8 mouse cellular contexts compared by ENCODE assay signal in genomic region chr19:46587823-46588508, GRCm38 (mm10). TPM values are rescaled to one million over a fixed set of nuclear protein-coding genes. Genes with fewer than 3 reads are reported as not detected.
DNase-seq lines count a peak whose midpoint lies in the region; ATAC-seq lines count a peak whose summit lies in the region.

No protein-coding gene starts in this region.

- H3K27ac ChIP-seq in forebrain, embryonic 15.5 days (replicated peaks), result no peak overlapping the region

- ATAC-seq in cerebellum, adult (ENCODE audit: insufficient number of reproducible peaks, low FRiP score, low TSS enrichment), result peak; percentile 76
- peak; percentile 57 for ATAC-seq in forebrain, embryonic 15.5 days (replicated peaks)
- peak; percentile 59 to 88; a peak in 3 of 4 replicates for ATAC-seq in hematopoietic stem cell, adult 5-6 weeks (replicated peaks in 1 of 2; ENCODE audit: insufficient read depth in 1 of 2, low FRiP score in 2 of 2, low TSS enrichment in 1 of 2, low read depth in 1 of 2, poor library complexity in 2 of 2, severe bottlenecking in 2 of 2)

- H3K9me3 ChIP-seq in forebrain, embryonic 15.5 days, result no peaks in the 10 kb centered on the region

- H3K36me3 ChIP-seq in forebrain, embryonic 15.5 days, result peaks cover 9% of the 10 kb centered on the region; the same call in 1 of the 2 replicates

- no peaks in the 10 kb centered on the region for H3K27me3 ChIP-seq in forebrain, embryonic 15.5 days

- no peaks in the 10 kb centered on the region for H3K4me1 ChIP-seq in forebrain, embryonic 15.5 days

- WGBS in forebrain, embryonic 15.5 days, result 59% methylated on average over 13 of the region's 13 CpGs

- no peak overlapping the region for H3K4me2 ChIP-seq in forebrain, embryonic 15.5 days (replicated peaks)

- H3K4me3 ChIP-seq in forebrain, embryonic 15.5 days, result no peak overlapping the region

- DNase-seq in ES-CJ7 (ENCODE audit: low read depth, low spot score), result peak; percentile 46
- DNase-seq in layer of hippocampus, postnatal 10 days (ENCODE audit: low spot score in 2 of 2), result peak; percentile 90 to 92
- DNase-seq in lung, postnatal 10 days, result peak; percentile 91
- DNase-seq in ovary, postnatal 36 days (ENCODE audit: low spot score), result peak; percentile 80
- DNase-seq in thymus, postnatal 10 days (ENCODE audit: low spot score in 2 of 2), result peak; percentile 30 to 80

- H3K9ac ChIP-seq in forebrain, embryonic 15.5 days (replicated peaks), result no peak overlapping the region

RNA-seq across cellular contexts. Expression of gene Wbp1l, which starts 10.9 kb away (rescaled TPM):
- 39.7 and 41.7 TPM in 2 replicates for polyA plus RNA-seq in forebrain, embryonic 15.5 days (2015; fragmentation: Nextera tagmentation; extraction: Ambion mirVana)
- 40.5 and 41.6 TPM in 2 replicates for total RNA-seq in hematopoietic stem cell, adult 5-6 weeks (2017)
- 10 to 100 TPM; 32.5 to 39.0 TPM for total RNA-seq in layer of hippocampus, postnatal 10 days (2021)

RNA-seq across cellular contexts. Expression of gene Sfxn2, which starts 14.8 kb away (rescaled TPM):
- 12.6 and 13.7 TPM in 2 replicates for polyA plus RNA-seq in forebrain, embryonic 15.5 days (2015; fragmentation: Nextera tagmentation; extraction: Ambion mirVana)
- total RNA-seq in hematopoietic stem cell, adult 5-6 weeks (2017), result 7.8 and 12.5 TPM in 2 replicates
- total RNA-seq in layer of hippocampus, postnatal 10 days (2021), result 1 to 10 TPM; 8.5 to 9.9 TPM

RNA-seq across cellular contexts. Expression of gene Arl3, which starts 15.0 kb away (rescaled TPM):
- polyA plus RNA-seq in forebrain, embryonic 15.5 days (2015; fragmentation: Nextera tagmentation; extraction: Ambion mirVana), result 238 and 241 TPM in 2 replicates
- total RNA-seq in hematopoietic stem cell, adult 5-6 weeks (2017), result 28.8 and 35.8 TPM in 2 replicates
- total RNA-seq in layer of hippocampus, postnatal 10 days (2021), result 100 to 1,000 TPM; 133 to 138 TPM
